Mouse (Mus musculus) MEL (cell line): ENCODE data around the gene Lmbr1.

Experiments
- POLR2A ChIP-seq, 2 experiments: IDR thresholded peaks; 2 replicates each; pipeline ENCODE4 v1.6.1; 2011 to 2012; ENCODE audit warnings: low read length in 2 of 2, mild to moderate bottlenecking in 2 of 2, control low read depth in 1 of 2, improper control_type of control experiment in 1 of 2, low read depth in 1 of 2, moderate library complexity in 1 of 2; ENCODE audit not compliant: control insufficient read depth in 1 of 2, insufficient read depth in 1 of 2, poor library complexity in 1 of 2
- TCF12 ChIP-seq: IDR thresholded peaks from 2 replicates; pipeline ENCODE4 v1.6.1; 2014; ENCODE audit warnings: low read depth, mild to moderate bottlenecking, inconsistent platforms, low read length, improper control_type of control experiment, moderate library complexity
- USF1 ChIP-seq: IDR thresholded peaks from 2 replicates; pipeline ENCODE4 v1.6.1; 2014; ENCODE audit warnings: low read depth, mild to moderate bottlenecking, inconsistent platforms, low read length, improper control_type of control experiment, moderate library complexity

DNA sequence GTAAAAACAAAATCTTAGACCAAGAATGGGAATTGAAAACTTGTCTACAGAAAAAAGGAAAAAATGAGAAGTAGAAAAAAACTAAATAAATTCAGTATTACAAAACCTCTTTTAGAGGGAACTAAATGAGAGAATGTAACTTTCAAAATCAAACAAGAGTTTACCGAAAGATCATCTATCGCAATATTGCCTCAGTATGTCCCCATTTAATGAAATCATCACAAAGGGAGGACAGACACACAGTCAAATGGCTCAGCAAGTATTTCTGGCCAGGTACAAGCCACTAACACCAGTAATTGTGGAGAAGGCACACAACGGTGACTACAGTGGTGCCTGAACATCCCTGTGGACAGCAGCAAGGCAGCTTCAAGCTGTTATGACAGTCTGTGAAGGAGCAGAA is 88.1 kb downstream of the Lmbr1 start:
- TF ChIP-seq TCF12, result no peak
- TF ChIP-seq USF1, result no peak
- no peak for TF ChIP-seq POLR2A (IDR thresholded peaks at IDR 0.05; ENCODE audit: control insufficient read depth in 1 of 2, insufficient read depth in 1 of 2, low read depth in 1 of 2, low read length in 2 of 2, poor library complexity in 1 of 2)
